Mouse (Mus musculus): ENCODE data around the gene Cbx7. TPM values are rescaled to one million over a fixed set of nuclear protein-coding genes. Genes with fewer than 3 reads are reported as not detected.

Gene Cbx7
- polyA plus RNA-seq (2015; fragmentation: Nextera tagmentation; extraction: Ambion mirVana): 4.8 and 5.0 TPM in 2 replicates

- no peak within 1 kb of the TSS for H3K4me3 ChIP-seq (ENCODE audit: low read depth, low read length)
- H3K9ac ChIP-seq (ENCODE audit: low read depth, low read length): no peak within 1 kb of the TSS
- H3K4me2 ChIP-seq (ENCODE audit: low read length): no peak within 1 kb of the TSS
- H3K4me1 ChIP-seq (ENCODE audit: control insufficient read depth, insufficient read depth, low read length): no peaks in the 10 kb centered on the region
- no peak within 1 kb of the TSS for H3K27ac ChIP-seq (ENCODE audit: low read length)
- ATAC-seq: no peak
- no peaks in the 10 kb centered on the region for H3K9me3 ChIP-seq (replicated peaks; ENCODE audit: control insufficient read depth, low read length, poor library complexity, severe bottlenecking)
- no peaks in the 10 kb centered on the region for H3K27me3 ChIP-seq (ENCODE audit: control insufficient read depth, insufficient read depth, low read depth, low read length)
- WGBS: 97% methylated on average over 11 of the region's 11 CpGs
- no peaks in the 10 kb centered on the region for H3K36me3 ChIP-seq (ENCODE audit: control insufficient read depth, insufficient read depth, low read length)
Observed at GRCm38 (mm10) chr15:79970940-79971339, at the start of gene Cbx7. Gene Cbx7, minus strand, starts transcription at chr15:79971119.

- Histone ChIP-seq H3K27ac (ENCODE audit: low read length) (no peak overlapping the region), H3K4me1 (ENCODE audit: control insufficient read depth, insufficient read depth, low read length) (peaks cover 13% of the 10 kb centered on the region), H3K4me3 (ENCODE audit: low read depth, low read length) (no peak overlapping the region), H3K27me3 (ENCODE audit: control insufficient read depth, insufficient read depth, low read depth, low read length) (peaks cover 10% of the 10 kb centered on the region), H3K36me3 (ENCODE audit: control insufficient read depth, insufficient read depth, low read length) (no peaks in the 10 kb centered on the region), H3K9me3 (replicated peaks; ENCODE audit: control insufficient read depth, low read length, poor library complexity, severe bottlenecking) (no peaks in the 10 kb centered on the region), H3K4me2 (ENCODE audit: low read length) (no peak overlapping the region), H3K9ac (ENCODE audit: low read depth, low read length) (no peak overlapping the region)
- ATAC-seq: no peak
- WGBS: 50% methylated on average over 4 of the region's 4 CpGs
Observed at GRCm38 (mm10) chr15:80020516-80020915, 49.6 kb upstream of the Cbx7 start.

- no peak overlapping the region for H3K4me2 ChIP-seq (ENCODE audit: low read length)
- WGBS: 70% methylated on average over 4 of the region's 4 CpGs
- H3K4me3 ChIP-seq (ENCODE audit: low read depth, low read length): no peak overlapping the region
- H3K9me3 ChIP-seq (replicated peaks; ENCODE audit: control insufficient read depth, low read length, poor library complexity, severe bottlenecking): no peaks in the 10 kb centered on the region
- H3K27ac ChIP-seq (ENCODE audit: low read length): peak overlapping the region; percentile 28; the same call in 1 of the 2 replicates
- ATAC-seq: no peak
- no peak overlapping the region for H3K9ac ChIP-seq (ENCODE audit: low read depth, low read length)
- H3K27me3 ChIP-seq (ENCODE audit: control insufficient read depth, insufficient read depth, low read depth, low read length): peaks cover 18% of the 10 kb centered on the region
- no peaks in the 10 kb centered on the region for H3K36me3 ChIP-seq (ENCODE audit: control insufficient read depth, insufficient read depth, low read length)
- peaks cover 9% of the 10 kb centered on the region for H3K4me1 ChIP-seq (ENCODE audit: control insufficient read depth, insufficient read depth, low read length)
Observed at GRCm38 (mm10) chr15:80019625-80020024, 48.7 kb upstream of the Cbx7 start.

- H3K9me3 ChIP-seq (replicated peaks; ENCODE audit: control insufficient read depth, low read length, poor library complexity, severe bottlenecking): no peaks in the 10 kb centered on the region
- no peak for ATAC-seq
- H3K4me1 ChIP-seq (ENCODE audit: control insufficient read depth, insufficient read depth, low read length): peaks cover 9% of the 10 kb centered on the region
- no peak overlapping the region for H3K9ac ChIP-seq (ENCODE audit: low read depth, low read length)
- no peak overlapping the region for H3K4me3 ChIP-seq (ENCODE audit: low read depth, low read length)
- H3K4me2 ChIP-seq (ENCODE audit: low read length): no peak overlapping the region
- WGBS: 79% methylated on average over 7 of the region's 7 CpGs
- no peak overlapping the region for H3K27ac ChIP-seq (ENCODE audit: low read length)
- H3K27me3 ChIP-seq (ENCODE audit: control insufficient read depth, insufficient read depth, low read depth, low read length): peaks cover 22% of the 10 kb centered on the region
- no peaks in the 10 kb centered on the region for H3K36me3 ChIP-seq (ENCODE audit: control insufficient read depth, insufficient read depth, low read length)
Observed at GRCm38 (mm10) chr15:80019220-80019619, 48.3 kb upstream of the Cbx7 start.

GRCm38 (mm10) chr15:80016563-80017301 is 45.8 kb upstream of the Cbx7 start:
- H3K4me2 ChIP-seq (ENCODE audit: low read length): no peak overlapping the region
- no peaks in the 10 kb centered on the region for H3K36me3 ChIP-seq (ENCODE audit: control insufficient read depth, insufficient read depth, low read length)
- WGBS: 91% methylated on average over 9 of the region's 9 CpGs
- no peak for ATAC-seq
- no peaks in the 10 kb centered on the region for H3K9me3 ChIP-seq (replicated peaks; ENCODE audit: control insufficient read depth, low read length, poor library complexity, severe bottlenecking)
- H3K4me1 ChIP-seq (ENCODE audit: control insufficient read depth, insufficient read depth, low read length): peaks cover 23% of the 10 kb centered on the region
- no peak overlapping the region for H3K4me3 ChIP-seq (ENCODE audit: low read depth, low read length)
- H3K9ac ChIP-seq (ENCODE audit: low read depth, low read length): no peak overlapping the region
- H3K27me3 ChIP-seq (ENCODE audit: control insufficient read depth, insufficient read depth, low read depth, low read length): peaks cover 22% of the 10 kb centered on the region
- no peak overlapping the region for H3K27ac ChIP-seq (ENCODE audit: low read length)

DNA sequence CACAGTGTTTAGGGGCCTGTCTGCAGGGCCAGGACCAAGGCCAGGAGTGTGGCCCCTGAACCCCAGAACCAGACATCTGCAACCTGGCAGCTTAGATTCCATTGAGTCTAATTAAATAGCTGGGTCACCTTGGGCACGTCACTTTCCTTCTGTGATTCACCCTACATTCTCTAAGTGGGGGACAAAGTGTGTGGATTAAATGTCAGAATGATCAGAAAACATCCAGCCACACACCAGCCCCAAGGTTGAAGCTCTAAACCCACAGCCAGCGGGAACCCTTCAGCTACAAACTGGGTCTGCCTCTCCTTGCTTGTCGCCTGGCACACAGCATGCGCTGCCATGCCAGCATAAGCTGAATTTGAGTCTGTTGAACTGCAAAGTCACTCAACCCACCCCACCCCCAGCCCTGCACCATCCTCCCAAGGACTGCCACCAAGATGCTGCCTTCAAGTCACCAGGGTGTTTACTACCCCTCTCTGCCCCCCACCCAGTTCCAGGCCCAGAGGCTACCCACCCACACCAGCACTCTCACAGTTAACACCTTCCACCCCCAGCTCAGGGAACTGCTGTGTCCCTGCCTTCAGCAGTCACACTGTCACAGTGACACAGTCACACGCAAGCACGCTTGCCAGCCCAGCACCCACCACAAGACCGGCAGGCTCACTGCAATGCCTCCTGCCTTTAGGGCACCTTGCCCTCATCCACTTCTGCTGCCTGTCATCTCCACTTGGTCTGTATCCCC is 44.5 kb upstream of the Cbx7 start:
- peaks cover 24% of the 10 kb centered on the region for H3K4me1 ChIP-seq (ENCODE audit: control insufficient read depth, insufficient read depth, low read length)
- ATAC-seq: no peak
- H3K4me2 ChIP-seq (ENCODE audit: low read length): peak overlapping the region; percentile 94
- WGBS: 57% methylated on average over 7 of the region's 7 CpGs
- peaks cover 26% of the 10 kb centered on the region for H3K27me3 ChIP-seq (ENCODE audit: control insufficient read depth, insufficient read depth, low read depth, low read length)
- H3K9me3 ChIP-seq (replicated peaks; ENCODE audit: control insufficient read depth, low read length, poor library complexity, severe bottlenecking): no peaks in the 10 kb centered on the region
- H3K27ac ChIP-seq (ENCODE audit: low read length): no peak overlapping the region
- H3K36me3 ChIP-seq (ENCODE audit: control insufficient read depth, insufficient read depth, low read length): no peaks in the 10 kb centered on the region
- peak overlapping the region; percentile 81; the same call in 1 of the 2 replicates for H3K4me3 ChIP-seq (ENCODE audit: low read depth, low read length)
- peak overlapping the region; percentile 95 for H3K9ac ChIP-seq (ENCODE audit: low read depth, low read length)

- Histone ChIP-seq H3K9ac (ENCODE audit: low read depth, low read length) (peak within 1 kb of the TSS; percentile 95), H3K27me3 (ENCODE audit: control insufficient read depth, insufficient read depth, low read depth, low read length) (peaks cover 26% of the 10 kb centered on the region), H3K4me3 (ENCODE audit: low read depth, low read length) (peak within 1 kb of the TSS; percentile 81), H3K36me3 (ENCODE audit: control insufficient read depth, insufficient read depth, low read length) (no peaks in the 10 kb centered on the region), H3K4me1 (ENCODE audit: control insufficient read depth, insufficient read depth, low read length) (peaks cover 24% of the 10 kb centered on the region), H3K9me3 (replicated peaks; ENCODE audit: control insufficient read depth, low read length, poor library complexity, severe bottlenecking) (no peaks in the 10 kb centered on the region), H3K27ac (ENCODE audit: low read length) (peak within 1 kb of the TSS; percentile 18; the same call in 1 of the 2 replicates), H3K4me2 (ENCODE audit: low read length) (peak within 1 kb of the TSS; percentile 94)
- WGBS: under 1% methylated on average over 59 of the region's 60 CpGs
- no peak for ATAC-seq
Observed at GRCm38 (mm10) chr15:80014321-80015210, 43.6 kb upstream of the Cbx7 start, which contains the start of gene Pdgfb. Gene Pdgfb, minus strand, starts transcription at chr15:80014977.

DNA sequence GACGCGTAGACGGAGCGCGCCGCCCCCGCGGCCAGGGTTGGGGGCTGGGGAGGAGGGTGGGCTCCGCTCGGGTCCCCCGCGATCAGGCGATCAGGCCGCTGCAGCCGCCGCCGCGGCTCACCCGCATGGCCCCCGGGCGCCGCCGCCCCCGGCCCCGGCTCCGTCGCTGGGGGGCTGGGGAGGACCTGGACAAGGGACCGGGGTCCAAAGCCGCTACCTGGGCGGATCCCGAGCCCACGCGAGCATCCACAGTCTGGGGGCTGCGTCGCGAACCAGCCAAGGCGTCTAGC is 43.1 kb upstream of the Cbx7 start:
- peaks cover 26% of the 10 kb centered on the region for H3K27me3 ChIP-seq (ENCODE audit: control insufficient read depth, insufficient read depth, low read depth, low read length)
- peak overlapping the region; percentile 94 for H3K4me2 ChIP-seq (ENCODE audit: low read length)
- no peaks in the 10 kb centered on the region for H3K9me3 ChIP-seq (replicated peaks; ENCODE audit: control insufficient read depth, low read length, poor library complexity, severe bottlenecking)
- peak overlapping the region; percentile 81 for H3K4me3 ChIP-seq (ENCODE audit: low read depth, low read length)
- H3K27ac ChIP-seq (ENCODE audit: low read length): peak overlapping the region; percentile 18; the same call in 1 of the 2 replicates
- ATAC-seq: no peak
- no peaks in the 10 kb centered on the region for H3K36me3 ChIP-seq (ENCODE audit: control insufficient read depth, insufficient read depth, low read length)
- peaks cover 24% of the 10 kb centered on the region for H3K4me1 ChIP-seq (ENCODE audit: control insufficient read depth, insufficient read depth, low read length)
- H3K9ac ChIP-seq (ENCODE audit: low read depth, low read length): peak overlapping the region; percentile 95
- 0% methylated on average over 28 of the region's 37 CpGs for WGBS

Data from midbrain, embryonic 16.5 days (tissue).